Mouse (Mus musculus): ENCODE results near the gene Akirin1. TPM values are rescaled to one million over a fixed set of nuclear protein-coding genes. Genes with fewer than 3 reads are reported as not detected.

Akirin1 gene
- polyA plus RNA-seq, 1 experiment from 2014 or later, result 78.8 TPM

DNA sequence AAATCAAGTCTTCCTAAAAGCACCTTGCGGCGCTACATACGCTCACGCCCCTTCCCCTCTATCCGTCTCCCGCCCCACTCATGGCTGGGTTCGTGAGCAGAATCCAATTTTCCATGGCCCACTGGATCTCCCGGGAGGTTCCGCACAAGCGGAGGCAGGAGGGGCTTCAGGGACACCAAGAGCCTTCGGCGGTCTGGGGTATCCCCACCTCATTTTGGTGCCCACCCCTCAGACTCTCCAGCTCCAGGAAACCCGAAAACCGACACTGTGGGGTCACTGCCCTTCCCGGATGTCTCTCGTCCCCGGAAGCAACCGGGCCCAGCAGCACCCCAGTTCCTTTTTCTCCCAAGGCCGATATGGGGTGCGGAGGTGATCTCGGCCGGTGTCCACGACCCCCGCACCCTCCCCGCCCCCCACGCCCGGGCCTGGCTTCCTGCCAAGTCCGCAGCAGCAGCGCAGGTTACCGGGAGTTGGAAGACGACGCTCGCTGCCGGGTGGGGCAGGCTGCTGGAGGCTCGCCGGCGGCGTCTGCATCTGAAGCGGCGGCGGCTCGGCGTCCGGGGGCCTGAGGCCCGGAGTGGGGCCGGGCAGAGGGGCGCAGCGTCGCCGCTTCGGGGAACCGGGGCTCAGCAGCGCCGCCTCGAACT lies 538 bp downstream of the Akirin1 start:
- no peaks in the 10 kb centered on the region for H3K9me3 ChIP-seq
- H3K4me3 ChIP-seq, result peak overlapping the region; percentile 98
- no peaks in the 10 kb centered on the region for H3K27me3 ChIP-seq
- H3K4me1 ChIP-seq, result peaks cover 36% of the 10 kb centered on the region
- H3K27ac ChIP-seq (replicated peaks), result peak overlapping the region; percentile 94
- peak overlapping the region; percentile 95 for H3K9ac ChIP-seq (replicated peaks)
- no peaks in the 10 kb centered on the region for H3K36me3 ChIP-seq
- peak; percentile 40 for ATAC-seq (replicated peaks)
- under 1% methylated on average over 54 of the region's 55 CpGs for WGBS
- H3K4me2 ChIP-seq (replicated peaks), result peak overlapping the region; percentile 60

DNA sequence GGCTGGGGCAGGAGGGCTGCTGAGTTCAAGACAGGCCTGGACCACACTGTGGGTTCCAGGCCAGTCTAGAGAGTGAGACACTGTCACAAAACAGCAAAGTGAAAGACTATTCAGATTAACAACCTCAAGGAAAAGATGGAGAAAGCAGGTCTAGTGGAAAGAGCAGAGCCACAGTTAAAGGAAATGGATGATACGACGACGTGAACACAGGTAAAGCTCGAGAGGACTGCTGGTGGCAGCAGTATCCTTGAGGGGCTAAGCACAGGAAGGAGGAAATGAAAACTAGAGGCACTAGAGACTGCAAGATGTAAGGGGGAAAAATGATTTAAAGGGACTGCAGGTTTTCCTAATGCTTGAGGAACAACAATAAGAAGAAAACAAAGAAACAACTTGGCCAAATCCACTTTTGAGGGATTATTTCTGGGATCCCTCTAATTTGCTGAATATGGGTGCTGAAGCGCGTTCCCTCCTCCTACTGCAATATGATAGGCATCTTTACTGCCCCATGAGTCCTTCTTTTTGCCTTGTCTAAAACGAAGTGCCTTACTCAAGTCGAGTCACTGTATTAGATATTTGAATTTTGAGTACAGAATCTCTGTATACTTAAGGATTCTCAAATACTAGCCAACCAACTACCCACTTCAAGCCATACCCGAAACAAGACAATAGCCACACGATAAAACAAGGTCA lies 1.3 kb downstream of the Akirin1 start:
- Histone ChIP-seq H3K9ac (replicated peaks) (peak overlapping the region; percentile 95), H3K27ac (replicated peaks) (peak overlapping the region; percentile 94), H3K4me2 (replicated peaks) (peak overlapping the region; percentile 60), H3K36me3 (no peaks in the 10 kb centered on the region), H3K4me3 (peak overlapping the region; percentile 98), H3K4me1 (peaks cover 36% of the 10 kb centered on the region), H3K27me3 (no peaks in the 10 kb centered on the region), H3K9me3 (no peaks in the 10 kb centered on the region)
- WGBS, result 10% methylated on average over 10 of the region's 10 CpGs
- ATAC-seq (replicated peaks), result no peak

DNA sequence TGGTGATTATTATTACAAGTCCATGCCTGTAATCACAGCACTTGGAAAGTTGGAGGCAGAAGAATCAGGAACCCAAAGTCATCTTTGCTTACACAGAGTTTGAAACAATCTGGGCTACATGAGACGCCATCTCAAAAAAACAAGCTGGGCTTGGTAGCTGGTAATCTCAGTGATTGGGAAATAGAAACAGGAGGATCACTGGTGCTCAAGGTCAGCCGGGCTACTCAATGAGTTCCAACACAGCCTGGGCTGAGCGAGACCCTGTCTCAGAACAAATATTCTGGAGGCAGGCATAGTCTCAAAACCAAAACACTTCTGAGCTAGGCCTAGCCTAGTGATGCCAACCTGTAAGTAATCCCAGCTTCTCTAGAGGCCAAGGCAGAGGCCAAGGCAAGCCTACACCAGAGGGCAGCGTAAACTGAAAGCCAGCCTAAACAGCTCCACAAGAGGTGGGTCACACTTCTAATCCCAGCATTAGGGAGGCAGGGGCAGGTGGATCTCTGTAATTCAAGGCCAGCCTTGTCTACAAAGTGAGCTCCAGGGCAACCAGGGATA lies 4.8 kb downstream of the Akirin1 start:
- no peak overlapping the region for H3K4me2 ChIP-seq (replicated peaks)
- ATAC-seq (replicated peaks), result no peak
- H3K27ac ChIP-seq (replicated peaks), result no peak overlapping the region
- no peaks in the 10 kb centered on the region for H3K27me3 ChIP-seq
- no peak overlapping the region for H3K4me3 ChIP-seq
- WGBS, result 92% methylated on average over 4 of the region's 4 CpGs
- H3K9me3 ChIP-seq, result no peaks in the 10 kb centered on the region
- peaks cover 19% of the 10 kb centered on the region for H3K36me3 ChIP-seq
- H3K9ac ChIP-seq (replicated peaks), result no peak overlapping the region
- H3K4me1 ChIP-seq, result peaks cover 29% of the 10 kb centered on the region

DNA sequence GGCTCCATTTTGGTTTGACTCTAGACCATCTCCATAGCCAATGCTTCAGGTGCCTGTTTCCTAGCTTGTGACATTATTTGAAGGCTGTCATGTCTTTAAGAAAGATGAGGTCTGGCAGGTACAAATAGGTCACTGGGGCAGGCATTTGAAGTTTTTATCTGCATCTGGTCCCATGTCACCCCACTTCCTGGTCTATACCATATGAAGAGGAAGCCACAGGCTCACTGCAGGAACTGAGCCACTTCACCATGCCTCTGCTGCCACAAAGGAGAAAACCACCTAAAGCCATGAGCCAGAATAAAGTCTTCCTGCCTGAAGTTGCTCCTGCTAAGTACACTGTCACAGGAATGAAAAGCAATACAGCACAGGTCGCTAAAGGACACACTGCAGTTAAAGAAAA lies 7.3 kb downstream of the Akirin1 start:
- Histone ChIP-seq H3K36me3 (peaks cover 31% of the 10 kb centered on the region), H3K4me2 (replicated peaks) (no peak overlapping the region), H3K9ac (replicated peaks) (no peak overlapping the region), H3K4me1 (peaks cover 17% of the 10 kb centered on the region; the same call in 1 of the 2 replicates), H3K27me3 (no peaks in the 10 kb centered on the region), H3K9me3 (no peaks in the 10 kb centered on the region), H3K27ac (replicated peaks) (no peak overlapping the region), H3K4me3 (no peak overlapping the region)
- 93% methylated on average over 1 of the region's 1 CpGs for WGBS
- ATAC-seq (replicated peaks), result no peak

DNA sequence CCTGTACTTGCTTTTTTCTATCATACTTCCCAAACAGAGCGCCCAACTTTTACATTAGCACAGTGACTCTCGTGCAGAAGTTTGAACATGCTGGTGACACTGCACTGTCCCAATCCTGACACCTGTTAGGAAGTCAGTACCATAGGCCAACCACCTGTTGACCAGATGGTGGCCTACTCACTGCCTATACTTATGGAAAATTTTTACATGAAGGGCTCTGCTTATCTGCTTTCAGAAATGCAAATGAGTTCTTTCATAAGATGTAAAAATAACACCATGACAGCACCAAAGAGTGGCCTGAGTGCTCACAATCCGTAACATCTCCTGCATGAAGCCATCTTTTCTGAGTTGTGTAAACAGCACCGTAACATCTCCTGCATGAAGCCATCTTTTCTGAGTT lies 11.4 kb downstream of the Akirin1 start:
- ATAC-seq (replicated peaks), result no peak
- peaks cover 54% of the 10 kb centered on the region for H3K36me3 ChIP-seq

DNA sequence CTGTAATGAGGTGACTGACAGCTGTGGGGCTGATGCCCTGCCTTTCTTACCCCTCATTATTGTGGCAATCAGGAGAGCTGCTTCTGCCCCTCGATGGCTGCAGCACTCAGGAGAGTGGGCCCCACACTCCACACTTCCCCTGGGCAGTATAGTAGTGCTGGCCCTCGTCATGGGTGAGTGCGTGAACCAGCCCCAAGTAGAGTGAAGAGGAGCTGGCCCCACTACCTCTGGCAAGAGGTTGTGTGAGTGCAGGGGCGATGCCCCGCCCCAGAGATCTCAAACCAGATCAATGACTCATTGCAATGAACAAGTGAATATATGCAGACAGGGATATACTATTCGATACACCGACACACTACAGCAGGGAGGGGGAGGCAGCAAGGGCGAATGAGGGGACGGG lies 16.6 kb downstream of the Akirin1 start:
- WGBS, result 94% methylated on average over 9 of the region's 9 CpGs
- H3K4me1 ChIP-seq, result no peaks in the 10 kb centered on the region
- H3K36me3 ChIP-seq, result peaks cover 36% of the 10 kb centered on the region
- no peak overlapping the region for H3K4me2 ChIP-seq (replicated peaks)
- H3K27me3 ChIP-seq, result no peaks in the 10 kb centered on the region
- no peaks in the 10 kb centered on the region for H3K9me3 ChIP-seq
- no peak overlapping the region for H3K9ac ChIP-seq (replicated peaks)
- H3K27ac ChIP-seq (replicated peaks), result no peak overlapping the region
- no peak for ATAC-seq (replicated peaks)
- H3K4me3 ChIP-seq, result no peak overlapping the region

More for the DNA sequence above, 11.4 kb downstream of the Akirin1 start:
- 95% methylated on average over 4 of the region's 4 CpGs for WGBS
- Histone ChIP-seq H3K4me3 (no peak overlapping the region), H3K9ac (replicated peaks) (no peak overlapping the region), H3K27me3 (no peaks in the 10 kb centered on the region), H3K4me2 (replicated peaks) (no peak overlapping the region), H3K4me1 (no peaks in the 10 kb centered on the region), H3K27ac (replicated peaks) (no peak overlapping the region), H3K9me3 (no peaks in the 10 kb centered on the region)

DNA sequence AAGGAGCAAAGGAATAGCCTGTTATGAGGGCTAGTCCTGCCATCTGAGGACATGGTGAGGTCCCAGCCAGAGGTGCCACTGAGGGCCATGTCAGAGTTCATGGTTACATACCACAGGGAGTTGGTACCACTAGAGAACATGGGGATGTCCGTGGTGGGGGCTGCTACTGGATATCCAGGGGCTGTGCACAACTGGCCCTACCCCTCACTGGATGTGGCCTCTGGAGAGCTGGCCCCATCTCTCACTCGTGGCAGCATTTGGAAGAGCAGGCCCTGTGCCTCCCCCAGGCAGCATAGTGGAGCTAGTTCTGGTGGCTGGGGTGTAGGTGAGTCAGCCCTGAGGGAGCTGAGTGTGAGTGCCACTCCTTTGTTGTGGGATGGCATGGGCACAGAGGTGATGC lies 17.2 kb downstream of the Akirin1 start:
- H3K36me3 ChIP-seq, result peaks cover 30% of the 10 kb centered on the region
- no peak overlapping the region for H3K9ac ChIP-seq (replicated peaks)
- 97% methylated on average over 2 of the region's 2 CpGs for WGBS
- no peaks in the 10 kb centered on the region for H3K4me1 ChIP-seq
- no peaks in the 10 kb centered on the region for H3K9me3 ChIP-seq
- H3K27me3 ChIP-seq, result no peaks in the 10 kb centered on the region
- no peak for ATAC-seq (replicated peaks)
- no peak overlapping the region for H3K27ac ChIP-seq (replicated peaks)
- H3K4me3 ChIP-seq, result no peak overlapping the region
- H3K4me2 ChIP-seq (replicated peaks), result no peak overlapping the region

DNA sequence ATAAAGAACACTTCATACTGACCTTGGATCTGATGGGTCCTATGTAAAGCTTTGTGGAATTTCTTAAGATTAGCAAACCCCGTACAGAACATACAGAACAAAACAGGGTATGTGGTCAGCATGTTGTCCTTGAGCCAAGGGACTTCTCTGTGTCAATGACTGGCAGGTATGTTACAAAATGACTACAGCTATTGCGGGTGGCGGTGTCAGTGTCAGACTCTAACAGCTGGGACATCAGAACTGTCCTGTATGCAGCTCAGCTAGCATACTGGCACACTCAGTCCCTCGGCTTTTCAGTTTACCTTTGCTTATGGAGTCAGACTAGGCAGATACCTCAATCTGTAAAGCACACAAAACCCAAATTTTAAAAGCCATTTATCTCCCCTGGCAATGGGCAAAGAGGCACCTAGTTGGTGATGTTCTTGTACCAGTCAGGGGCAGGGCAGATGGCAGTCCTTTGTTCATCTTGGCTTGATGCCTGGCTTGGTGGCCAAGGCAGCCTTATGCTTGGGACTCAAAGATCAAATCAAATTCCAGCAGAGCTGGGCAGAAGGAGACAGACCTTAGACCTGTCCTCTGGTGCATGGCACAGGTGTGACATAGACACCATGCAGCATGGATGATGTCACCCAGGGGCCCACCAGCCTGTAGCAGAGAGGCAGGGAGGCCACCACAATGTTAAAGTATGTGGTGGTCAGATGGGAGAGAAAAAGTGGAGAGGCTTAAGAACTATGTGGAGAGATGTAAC lies 17.8 kb downstream of the Akirin1 start:
- Histone ChIP-seq H3K9ac (replicated peaks) (no peak overlapping the region), H3K4me1 (no peaks in the 10 kb centered on the region), H3K36me3 (peaks cover 26% of the 10 kb centered on the region), H3K27ac (replicated peaks) (no peak overlapping the region), H3K27me3 (no peaks in the 10 kb centered on the region), H3K4me3 (no peak overlapping the region), H3K4me2 (replicated peaks) (no peak overlapping the region), H3K9me3 (no peaks in the 10 kb centered on the region)
- 90% methylated on average over 4 of the region's 4 CpGs for WGBS
- no peak for ATAC-seq (replicated peaks)

DNA sequence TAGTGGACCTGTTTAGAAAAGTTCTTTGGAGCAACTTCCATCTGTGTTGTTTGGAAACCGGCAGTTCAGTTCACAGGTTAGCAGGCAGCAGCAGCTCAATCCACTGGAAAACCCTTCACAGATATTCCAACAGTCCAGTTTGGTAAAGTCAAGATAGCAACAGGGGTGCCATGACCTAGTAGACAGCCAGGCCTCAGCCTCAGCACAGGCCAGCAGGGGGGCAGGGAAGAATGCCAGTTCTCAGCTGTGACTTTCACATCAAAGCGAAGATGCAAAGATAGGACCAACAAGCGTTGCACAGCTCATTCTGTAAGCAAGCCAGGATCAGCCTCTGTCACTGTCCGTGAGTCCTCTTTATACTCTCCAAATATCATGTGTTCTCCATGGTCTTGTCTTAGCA lies 28.4 kb downstream of the Akirin1 start:
- H3K4me2 ChIP-seq (replicated peaks), result no peak overlapping the region
- H3K4me1 ChIP-seq, result peaks cover 11% of the 10 kb centered on the region
- 84% methylated on average over 4 of the region's 4 CpGs for WGBS
- no peaks in the 10 kb centered on the region for H3K27me3 ChIP-seq
- H3K9ac ChIP-seq (replicated peaks), result no peak overlapping the region
- H3K9me3 ChIP-seq, result no peaks in the 10 kb centered on the region
- no peak for ATAC-seq (replicated peaks)
- H3K4me3 ChIP-seq, result no peak overlapping the region
- H3K27ac ChIP-seq (replicated peaks), result no peak overlapping the region
- H3K36me3 ChIP-seq, result no peaks in the 10 kb centered on the region

DNA sequence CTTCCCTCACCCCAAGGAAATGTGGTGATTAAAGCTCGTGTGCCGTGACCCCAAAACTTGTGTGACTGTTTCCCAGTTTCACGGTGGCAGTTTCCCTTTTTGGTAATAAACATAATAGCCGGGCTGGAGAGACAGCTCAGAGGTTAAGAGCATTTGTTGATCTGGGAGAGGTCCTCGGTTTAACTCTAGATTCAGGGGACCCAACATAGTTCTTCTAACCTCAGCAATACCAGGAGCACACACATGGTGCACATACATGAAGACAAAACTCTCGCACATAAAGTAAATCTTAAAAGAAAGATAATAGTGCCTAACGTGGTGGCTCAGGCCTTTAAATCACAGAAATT lies 31.7 kb downstream of the Akirin1 start:
- Histone ChIP-seq H3K36me3 (peaks cover 15% of the 10 kb centered on the region), H3K27me3 (no peaks in the 10 kb centered on the region), H3K9ac (replicated peaks) (peak overlapping the region; percentile 95), H3K9me3 (no peaks in the 10 kb centered on the region), H3K4me3 (peak overlapping the region; percentile 90), H3K4me1 (peaks cover 15% of the 10 kb centered on the region), H3K4me2 (replicated peaks) (peak overlapping the region; percentile 60), H3K27ac (replicated peaks) (no peak overlapping the region)
- ATAC-seq (replicated peaks), result peak; percentile 55
- 24% methylated on average over 7 of the region's 7 CpGs for WGBS

DNA sequence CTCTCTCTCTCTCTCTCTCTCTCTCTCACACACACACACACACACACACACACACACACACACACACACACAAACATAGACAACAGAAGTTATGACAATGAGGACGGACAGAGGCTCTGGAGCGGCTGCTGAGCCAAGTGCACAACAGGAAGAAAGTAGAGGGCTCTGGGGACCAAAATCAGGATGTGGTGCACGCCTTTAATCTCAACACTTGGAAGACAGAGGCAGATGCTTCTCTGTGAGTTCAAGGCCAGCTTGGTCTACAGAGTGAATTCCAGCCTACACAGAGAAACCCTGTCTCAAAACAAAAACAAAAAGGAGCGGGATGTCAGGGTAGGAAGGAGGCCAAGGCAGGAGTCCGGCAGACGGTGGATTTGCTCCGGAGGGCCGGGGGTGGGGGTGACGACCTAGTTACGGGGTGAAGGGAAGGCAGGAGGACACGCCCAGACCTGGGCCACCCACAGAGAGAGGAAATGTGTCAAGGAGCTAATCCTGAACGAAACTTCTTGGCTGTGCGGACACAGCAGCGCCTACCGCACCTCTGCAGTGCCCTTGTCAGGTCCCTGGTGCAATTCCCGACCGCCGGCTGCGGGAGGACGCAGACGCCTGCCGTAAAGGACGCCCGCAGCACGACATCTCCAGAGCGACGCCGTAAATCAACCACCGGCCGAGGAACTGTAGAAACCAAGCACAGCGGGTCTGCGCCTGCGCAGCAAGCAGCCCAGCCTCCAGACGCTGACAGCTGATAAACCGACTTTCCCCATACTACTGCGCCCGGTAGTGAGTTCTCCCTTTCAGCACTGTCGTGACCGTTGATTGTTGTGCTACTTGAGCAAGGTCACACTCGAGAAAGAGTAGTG lies 32.3 kb downstream of the Akirin1 start, which contains the start of gene Ndufs5:
TSS of gene Ndufs5 (minus strand) at position 629 of the 860 bp plus-strand sequence.
- no peaks in the 10 kb centered on the region for H3K27me3 ChIP-seq
- peak; percentile 99 for ATAC-seq (replicated peaks)
- 1% methylated on average over 40 of the region's 40 CpGs for WGBS
- peak within 1 kb of the TSS; percentile 71 for H3K27ac ChIP-seq (replicated peaks)
- peaks cover 15% of the 10 kb centered on the region for H3K4me1 ChIP-seq
- H3K9me3 ChIP-seq, result no peaks in the 10 kb centered on the region
- H3K4me3 ChIP-seq, result peak within 1 kb of the TSS; percentile 90
- H3K4me2 ChIP-seq (replicated peaks), result peak within 1 kb of the TSS; percentile 79
- H3K9ac ChIP-seq (replicated peaks), result peak within 1 kb of the TSS; percentile 95
- H3K36me3 ChIP-seq, result peaks cover 15% of the 10 kb centered on the region

Data from forebrain, embryonic 15.5 days (tissue).